Mouse (Mus musculus) CH12.LX (cell line): ENCODE measurements around the gene Gm27021. TPM values are rescaled to one million over a fixed set of nuclear protein-coding genes. Genes with fewer than 3 reads are reported as not detected.

Experiments
- DNase-seq: peaks from one replicate; pipeline ENCODE4 v3.0.0-alpha.2; 2013; ENCODE audit errors: extremely low read depth
- H3K27ac ChIP-seq: 2 replicates; pipeline ENCODE4 v1.5.1; 2012; ENCODE audit warnings: low read depth, mild to moderate bottlenecking, control low read depth, moderate library complexity; ENCODE audit not compliant: insufficient read depth
- H3K27me3 ChIP-seq: replicated peaks from 2 replicates; pipeline ENCODE3; 2012; ENCODE audit warnings: inconsistent platforms
- H3K36me3 ChIP-seq, 2 experiments: replicated peaks in 1 of 2; 2 replicates each; pipeline versions ENCODE3 to v1.6.1; 2012; ENCODE audit warnings: inconsistent platforms in 1 of 2, low read length in 1 of 2, mild to moderate bottlenecking in 1 of 2, mixed read lengths in 1 of 2, moderate library complexity in 1 of 2; ENCODE audit not compliant: control insufficient read depth in 1 of 2, insufficient read depth in 1 of 2
- H3K4me1 ChIP-seq, 2 experiments: 2 replicates each; pipeline ENCODE4 v1.6.1; 2012; ENCODE audit warnings: inconsistent platforms in 1 of 2, moderate library complexity in 1 of 2; ENCODE audit not compliant: insufficient read depth in 2 of 2, control insufficient read depth in 1 of 2
- H3K4me2 ChIP-seq: 2 replicates; pipeline ENCODE4 v1.6.1; 2012; ENCODE audit warnings: low read depth, mild to moderate bottlenecking, control low read depth; ENCODE audit not compliant: poor library complexity, insufficient read depth, severe bottlenecking
- H3K4me3 ChIP-seq, 3 experiments: fragments of 150-350 bp in 1 of 3; sonication (generic) in 1 of 3; replicated peaks in 1 of 3; 2 replicates each; pipeline versions ENCODE3 to v1.5.1; 2011 to 2012; ENCODE audit warnings: low read depth in 2 of 3, low read length in 2 of 3, mild to moderate bottlenecking in 2 of 3, moderate library complexity in 2 of 3, control low read depth in 1 of 3, improper control_type of control experiment in 1 of 3, inconsistent platforms in 1 of 3, mixed read lengths in 1 of 3; ENCODE audit not compliant: poor library complexity in 1 of 3
- H3K79me2 ChIP-seq: replicated peaks from 2 replicates; pipeline ENCODE4 v1.6.1; 2012; ENCODE audit warnings: mild to moderate bottlenecking, moderate library complexity; ENCODE audit not compliant: control insufficient read depth, poor library complexity, insufficient read depth, severe bottlenecking; ENCODE audit errors: extremely low read depth
- H3K9ac ChIP-seq: 2 replicates; pipeline ENCODE4 v1.6.1; 2012; ENCODE audit warnings: low read depth, mild to moderate bottlenecking, control low read depth, moderate library complexity; ENCODE audit not compliant: insufficient read depth
- H3K9me3 ChIP-seq: replicated peaks from 2 replicates; pipeline ENCODE3; 2012; ENCODE audit warnings: low read length, inconsistent platforms, mixed read lengths
- BHLHE40 ChIP-seq: IDR thresholded peaks from 2 replicates; pipeline ENCODE4 v1.6.1; 2011; ENCODE audit warnings: mild to moderate bottlenecking, low read depth, low read length, improper control_type of control experiment
- CHD1 ChIP-seq: IDR thresholded peaks from 2 replicates; pipeline ENCODE4 v1.6.1; 2012; ENCODE audit warnings: low read depth, low read length, improper control_type of control experiment, inconsistent platforms
- CHD2 ChIP-seq: IDR thresholded peaks from 2 replicates; pipeline ENCODE4 v1.6.1; 2011; ENCODE audit warnings: low read length, improper control_type of control experiment
- E2F4 ChIP-seq: IDR thresholded peaks from 2 replicates; pipeline ENCODE4 v1.6.1; 2011; ENCODE audit warnings: low read depth, low read length, improper control_type of control experiment; ENCODE audit not compliant: insufficient replicate concordance
- GABPA ChIP-seq: IDR thresholded peaks from 2 replicates; pipeline ENCODE4 v1.6.1; 2012; ENCODE audit warnings: low read depth, low read length, improper control_type of control experiment, inconsistent platforms; ENCODE audit not compliant: insufficient replicate concordance
- HCFC1 ChIP-seq: IDR thresholded peaks from 2 replicates; pipeline ENCODE4 v1.6.1; 2012; ENCODE audit warnings: low read depth, mild to moderate bottlenecking, inconsistent platforms, low read length, improper control_type of control experiment
- JUND ChIP-seq: conservative IDR thresholded peaks from 2 replicates; pipeline ENCODE4 v1.6.1; 2011; ENCODE audit warnings: low read depth, low read length, improper control_type of control experiment
- KAT2A ChIP-seq: IDR thresholded peaks from 2 replicates; pipeline ENCODE4 v1.6.1; 2012; ENCODE audit warnings: low read length, improper control_type of control experiment, inconsistent platforms; ENCODE audit not compliant: insufficient replicate concordance
- MAFK ChIP-seq: IDR thresholded peaks from 2 replicates; pipeline ENCODE4 v1.6.1; 2011; ENCODE audit warnings: low read length, improper control_type of control experiment; ENCODE audit not compliant: insufficient replicate concordance
- MAX ChIP-seq: IDR thresholded peaks from 2 replicates; pipeline ENCODE4 v1.6.1; 2011; ENCODE audit warnings: low read length, improper control_type of control experiment
- MAZ ChIP-seq: IDR thresholded peaks from 2 replicates; pipeline ENCODE4 v1.6.1; 2012; ENCODE audit warnings: low read depth, mild to moderate bottlenecking, inconsistent platforms, low read length, improper control_type of control experiment, moderate library complexity
- MXI1 ChIP-seq: IDR thresholded peaks from 2 replicates; pipeline ENCODE4 v1.6.1; 2011; ENCODE audit warnings: mild to moderate bottlenecking, low read depth, low read length, improper control_type of control experiment
- NRF1 ChIP-seq: IDR thresholded peaks from 2 replicates; pipeline ENCODE4 v1.6.1; 2014; ENCODE audit warnings: low read depth, mild to moderate bottlenecking, inconsistent platforms, low read length, improper control_type of control experiment, moderate library complexity
- POLR2A ChIP-seq: IDR thresholded peaks from 2 replicates; pipeline ENCODE4 v1.6.1; 2011; ENCODE audit warnings: low read depth, mild to moderate bottlenecking, improper control_type of control experiment, low read length
- POLR2AphosphoS2 ChIP-seq: IDR thresholded peaks from 2 replicates; pipeline ENCODE4 v1.6.1; 2011; ENCODE audit warnings: low read depth, low read length, improper control_type of control experiment
- RCOR1 ChIP-seq: conservative IDR thresholded peaks from 2 replicates; pipeline ENCODE4 v1.6.1; 2012; ENCODE audit warnings: low read depth, mild to moderate bottlenecking, inconsistent platforms, low read length, improper control_type of control experiment
- TBP ChIP-seq: conservative IDR thresholded peaks from 2 replicates; pipeline ENCODE4 v1.6.1; 2011; ENCODE audit warnings: low read depth, low read length, improper control_type of control experiment
- UBTF ChIP-seq: IDR thresholded peaks from 2 replicates; pipeline ENCODE4 v1.6.1; 2012; ENCODE audit warnings: low read depth, mild to moderate bottlenecking, inconsistent platforms, low read length, improper control_type of control experiment, moderate library complexity
- USF1 ChIP-seq: IDR thresholded peaks from 2 replicates; pipeline ENCODE4 v1.6.1; 2014; ENCODE audit warnings: low read depth, mild to moderate bottlenecking, inconsistent platforms, low read length, improper control_type of control experiment
- ZC3H11A ChIP-seq: IDR thresholded peaks from 2 replicates; pipeline ENCODE4 v1.6.1; 2012; ENCODE audit warnings: low read depth, mild to moderate bottlenecking, inconsistent platforms, low read length, improper control_type of control experiment
- ZNF384 ChIP-seq: IDR thresholded peaks from 2 replicates; pipeline ENCODE4 v1.6.1; 2012; ENCODE audit warnings: low read depth, low read length, improper control_type of control experiment, inconsistent platforms
- dilution Hi-C: fragments of 300-500 bp; cut with MboI; formaldehyde crosslinking; loops from 2 replicates; pipeline ENCODE4 v1.14.3; 2020; ENCODE audit warnings: low sequenced_read_pairs; ENCODE audit not compliant: extremely low pct_unique_long_range_greater_than_20kb, extremely low pct_ligation_motif_present
- in situ Hi-C: fragments of 300-500 bp; cut with MboI; formaldehyde crosslinking; loops from 3 replicates; pipeline ENCODE4 v1.14.3; 2019; ENCODE audit warnings: low sequenced_read_pairs, low pct_ligation_motif_present, low pct_unique_long_range_greater_than_20kb, mixed read lengths
- polyA plus RNA-seq: library from polyadenylated mRNA; unstranded; fragments of >175 nt; gene quantifications from 2 replicates; pipeline ENCODE4 v1.2.1, GENCODE M21; 2012; ENCODE audit warnings: low read depth; ENCODE audit not compliant: insufficient read length
- total RNA-seq, 2 experiments: library from RNA; depleted of rRNA; stranded (reverse); fragments of 300-350 nt in 1 of 2; fragments of >200 nt in 1 of 2; gene quantifications; 2 replicates each; pipeline ENCODE4 v1.2.3; 2012 to 2014

Gm27021 gene
- total and polyA plus RNA-seq, 3 experiments, result 1.0 to 1.1 TPM; not detected in 1

GRCm38 (mm10) chr8:120671775-120672174 is 3.9 kb upstream of the Gm27021 start:
- Histone ChIP-seq H3K9ac (no peak overlapping the region), H3K4me1 (peaks cover under 1 to 22% of the 10 kb centered on the region in 2 experiments; a peak in 2 of 4 replicates), H3K4me3 (no peak overlapping the region), H3K9me3 (no peaks in the 10 kb centered on the region), H3K36me3 (peaks cover 43 to 53% of the 10 kb centered on the region in 2 experiments), H3K79me2 (peaks cover 30% of the 10 kb centered on the region), H3K27me3 (no peaks in the 10 kb centered on the region), H3K4me2 (no peak overlapping the region), H3K27ac (no peak overlapping the region)
- DNase-seq, result no peak
- in situ Hi-C loops (no loop called here), dilution Hi-C loops (no loop called here)
- TF ChIP-seq RCOR1 (no peak), NRF1 (no peak), UBTF (no peak), CHD1 (no peak), TBP (no peak), MXI1 (no peak), HCFC1 (no peak), POLR2AphosphoS2 (no peak), MAZ (no peak), ZNF384 (no peak), KAT2A (no peak), ZC3H11A (no peak), POLR2A (no peak), MAX (no peak), JUND (no peak)

- TF ChIP-seq USF1, result no peak
- TF ChIP-seq CHD2, result no peak
- no peak for TF ChIP-seq GABPA
- TF ChIP-seq JUND, result no peak
- TF ChIP-seq MAFK, result no peak
- no peak for TF ChIP-seq TBP
- no peak for TF ChIP-seq POLR2AphosphoS2
- TF ChIP-seq ZNF384, result no peak
- TF ChIP-seq RCOR1, result no peak
- no peak for TF ChIP-seq BHLHE40
- no peak for TF ChIP-seq MAX
- TF ChIP-seq UBTF, result no peak
- TF ChIP-seq E2F4, result no peak
- Histone ChIP-seq H3K9me3 (no peaks in the 10 kb centered on the region), H3K36me3 (peaks cover 39 to 59% of the 10 kb centered on the region in 2 experiments), H3K4me3 (peak within 1 kb of the TSS; percentile 80 to 97 (median 96)), H3K4me2 (peak within 1 kb of the TSS; percentile 100), H3K27me3 (no peaks in the 10 kb centered on the region), H3K79me2 (peaks cover 60% of the 10 kb centered on the region), H3K4me1 (peaks cover 16 to 52% of the 10 kb centered on the region in 2 experiments), H3K27ac (peak within 1 kb of the TSS; percentile 62), H3K9ac (peak within 1 kb of the TSS; percentile 100)
- dilution Hi-C loops, result no loop called here
- DNase-seq, result no peak
- in situ Hi-C loops, result no loop called here
Measured at GRCm38 (mm10) chr8:120668374-120668905, 561 bp upstream of the Gm27021 start, which contains the start of gene Emc8. Emc8 (minus strand) TSS chr8:120668573.
